Mouse (Mus musculus) cerebellum, adult 2 months (tissue): ENCODE data around the gene Gtdc1. TPM values are rescaled to one million over a fixed set of nuclear protein-coding genes. Genes with fewer than 3 reads are reported as not detected.

Experiments
- DNase-seq, 2 experiments: peaks; one replicate each; pipeline ENCODE4 v3.0.0; 2021
- H3K27ac ChIP-seq: fragments of 200-500 bp; 2 replicates; pipeline ENCODE4 v1.5.1; 2012; ENCODE audit warnings: low read length, control low read depth, inconsistent platforms; ENCODE audit not compliant: insufficient read depth
- H3K27me3 ChIP-seq: fragments of 200-500 bp; 2 replicates; pipeline ENCODE4 v1.6.1; 2012; ENCODE audit warnings: inconsistent platforms, mild to moderate bottlenecking, low read length, moderate library complexity; ENCODE audit not compliant: control insufficient read depth, insufficient read depth
- H3K4me1 ChIP-seq: fragments of 200-500 bp; 2 replicates; pipeline ENCODE4 v1.6.1; 2011; ENCODE audit warnings: low read length; ENCODE audit not compliant: control insufficient read depth, insufficient read depth
- H3K4me3 ChIP-seq: fragments of 200-500 bp; replicated peaks from 2 replicates; pipeline ENCODE3; 2011; ENCODE audit warnings: mild to moderate bottlenecking, low read depth, low read length, control low read depth; ENCODE audit not compliant: insufficient read depth
- CTCF ChIP-seq: fragments of 200-500 bp; IDR thresholded peaks from 2 replicates; pipeline ENCODE4 v1.5.1; 2011; ENCODE audit warnings: low read depth, mild to moderate bottlenecking, control low read depth, low read length, moderate library complexity, borderline replicate concordance; ENCODE audit not compliant: insufficient read depth
- POLR2A ChIP-seq: fragments of 200-500 bp; IDR thresholded peaks from 2 replicates; pipeline ENCODE4 v1.6.1; 2011; ENCODE audit warnings: low read length, control low read depth, borderline replicate concordance; ENCODE audit not compliant: insufficient read depth
- WGBS: fragments of 180-500 bp; shearing (Covaris S2); methylation state at CpG from one replicate; pipeline ENCODE4 v1.1.7; 2018; 5-methylcytosine and 5-hydroxymethylcytosine counted together
- polyA plus RNA-seq: library from polyadenylated mRNA; depleted of rRNA; stranded (reverse); fragments of >200 nt; gene quantifications from 2 replicates; pipeline ENCODE4 v1.2.3, GENCODE M21; 2012; rRNA removed

Gene Gtdc1
- polyA plus RNA-seq: 23.3 and 24.2 TPM in 2 replicates

DNA sequence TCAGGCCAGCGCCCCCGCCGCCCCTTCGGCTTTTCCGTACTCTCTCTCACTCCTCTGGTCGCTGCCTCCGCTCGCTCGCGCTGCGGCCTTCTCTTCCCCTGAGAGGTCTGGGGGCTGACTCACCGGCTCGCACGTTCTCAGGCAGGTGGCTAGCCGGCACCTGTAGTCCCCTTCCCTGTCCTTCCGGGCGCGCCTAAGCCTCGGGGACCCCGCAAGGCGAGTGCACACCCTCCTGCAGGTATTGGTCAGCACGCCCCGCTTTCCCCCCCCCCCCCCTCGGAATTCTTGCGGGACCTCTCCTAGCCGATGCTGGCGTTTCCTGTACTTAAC lies at the start of gene Gtdc1:
Gene Gtdc1 (minus strand): TSS at position 176 of the 330 bp plus-strand sequence.
- DNase-seq: no peak
- H3K27ac ChIP-seq: peak within 1 kb of the TSS; percentile 73
- TF ChIP-seq POLR2A (0 out of 2 replicates have a peak, but pooled peaks have one; percentile 2), CTCF (no peak)
- H3K27me3 ChIP-seq: no peaks in the 10 kb centered on the region
- no peaks in the 10 kb centered on the region for H3K4me1 ChIP-seq
- H3K4me3 ChIP-seq: peak within 1 kb of the TSS; percentile 82
- WGBS: 2% methylated on average over 27 of the region's 27 CpGs

DNA sequence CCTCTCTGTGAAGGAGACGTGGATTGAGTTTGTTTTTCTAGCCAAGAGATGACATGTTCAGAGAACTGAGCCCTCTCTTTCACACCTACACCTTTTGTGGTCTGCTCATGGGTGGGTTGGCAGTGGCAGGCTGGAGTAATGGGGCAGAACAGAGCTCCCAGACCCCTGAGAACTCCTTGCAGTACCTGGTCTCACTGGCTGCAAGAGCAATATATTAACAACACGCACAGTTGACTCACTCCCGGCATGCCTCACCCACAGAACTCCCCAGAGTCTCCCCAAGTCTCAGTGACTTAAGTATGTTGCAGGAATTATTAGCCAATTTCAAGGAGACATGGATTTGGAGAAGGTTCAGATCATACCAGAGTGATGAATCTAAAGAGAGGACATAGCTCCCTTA lies 49.6 kb upstream of the Gtdc1 start:
- WGBS: 94% methylated on average over 3 of the region's 3 CpGs
- no peak overlapping the region for H3K4me3 ChIP-seq
- H3K27me3 ChIP-seq: no peaks in the 10 kb centered on the region
- TF ChIP-seq CTCF (no peak), POLR2A (no peak)
- DNase-seq: no peak
- H3K4me1 ChIP-seq: peaks cover 4% of the 10 kb centered on the region; the same call in 1 of the 2 replicates
- no peak overlapping the region for H3K27ac ChIP-seq

DNA sequence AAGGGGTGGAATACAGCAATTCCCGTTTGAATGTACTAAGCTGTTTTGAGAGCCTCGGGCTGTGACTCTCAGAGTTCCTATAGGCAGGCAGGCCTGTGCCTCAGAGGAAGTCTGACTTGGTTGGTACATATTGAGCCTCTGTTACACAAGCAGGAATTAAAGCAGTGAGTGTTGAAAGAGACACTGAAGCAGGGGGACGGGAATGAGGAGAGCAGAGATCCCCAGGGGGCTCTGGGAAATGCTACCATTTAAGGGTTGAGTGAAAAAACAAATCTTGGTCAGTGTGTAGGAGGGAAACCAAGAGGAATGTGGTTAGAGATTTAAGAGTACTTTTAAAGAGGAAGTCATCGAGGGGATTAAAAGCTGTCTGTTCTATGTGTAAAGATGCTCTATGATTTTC lies 49.0 kb upstream of the Gtdc1 start:
- no peak overlapping the region for H3K4me3 ChIP-seq
- H3K27ac ChIP-seq: no peak overlapping the region
- 75% methylated on average over 4 of the region's 4 CpGs for WGBS
- H3K4me1 ChIP-seq: peaks cover 4% of the 10 kb centered on the region; the same call in 1 of the 2 replicates
- TF ChIP-seq CTCF (no peak), POLR2A (no peak)
- no peaks in the 10 kb centered on the region for H3K27me3 ChIP-seq
- DNase-seq: no peak

DNA sequence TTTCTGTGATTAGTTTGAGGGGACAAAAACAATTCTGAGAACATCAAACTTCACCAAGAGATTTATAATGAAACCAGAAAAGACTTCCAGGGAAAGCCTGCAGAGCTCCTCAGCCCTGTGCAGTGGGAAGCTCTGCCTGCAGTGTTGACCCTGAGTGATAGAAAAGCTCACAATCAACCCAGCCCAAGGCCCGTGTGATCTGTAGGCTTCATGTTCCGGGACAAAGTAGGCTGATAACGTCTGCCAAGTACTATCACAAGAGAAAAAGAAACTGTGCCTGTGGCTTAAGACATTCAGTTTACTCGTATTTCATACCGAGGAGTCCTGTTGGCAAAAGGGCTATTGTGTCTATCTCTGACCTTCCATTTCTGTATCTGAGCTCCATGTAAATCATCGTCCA lies 46.4 kb upstream of the Gtdc1 start:
- TF ChIP-seq POLR2A (no peak), CTCF (no peak)
- 88% methylated on average over 6 of the region's 6 CpGs for WGBS

DNA sequence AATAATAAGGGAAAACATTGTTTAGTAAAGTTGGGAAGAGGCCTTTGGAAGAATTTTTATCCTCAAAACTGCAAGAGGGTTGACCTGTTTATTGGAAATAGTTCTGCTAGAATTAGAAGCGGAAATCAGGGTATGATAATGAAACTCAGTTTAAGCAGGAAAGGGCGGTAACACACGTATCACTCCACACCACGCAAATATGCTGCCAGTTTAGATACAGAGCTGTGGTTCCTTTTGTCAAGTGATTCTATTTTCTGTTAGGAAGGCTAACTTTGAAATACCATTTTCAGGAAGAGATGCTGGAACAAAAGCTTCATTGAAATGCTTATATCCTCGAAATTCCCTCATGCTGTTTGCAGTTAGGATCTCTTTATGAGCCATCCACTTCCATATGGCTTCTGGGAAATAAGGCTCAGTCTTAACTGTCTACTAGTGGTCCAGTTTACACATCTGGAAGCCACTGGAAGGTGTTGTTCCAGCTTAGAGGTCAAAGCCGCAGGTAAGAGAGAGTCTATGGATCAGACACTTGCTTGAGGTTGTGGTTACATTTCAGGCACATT lies 42.7 kb upstream of the Gtdc1 start:
- no peak for TF ChIP-seq POLR2A
- no peak for TF ChIP-seq CTCF
- no peak for DNase-seq
- no peak overlapping the region for H3K27ac ChIP-seq
- H3K27me3 ChIP-seq: no peaks in the 10 kb centered on the region
- H3K4me1 ChIP-seq: no peaks in the 10 kb centered on the region
- H3K4me3 ChIP-seq: no peak overlapping the region
- WGBS: 89% methylated on average over 6 of the region's 6 CpGs

More for the DNA sequence above, 46.4 kb upstream of the Gtdc1 start:
- Histone ChIP-seq H3K27me3 (no peaks in the 10 kb centered on the region), H3K4me3 (no peak overlapping the region), H3K27ac (no peak overlapping the region), H3K4me1 (no peaks in the 10 kb centered on the region)
- DNase-seq: no peak

DNA sequence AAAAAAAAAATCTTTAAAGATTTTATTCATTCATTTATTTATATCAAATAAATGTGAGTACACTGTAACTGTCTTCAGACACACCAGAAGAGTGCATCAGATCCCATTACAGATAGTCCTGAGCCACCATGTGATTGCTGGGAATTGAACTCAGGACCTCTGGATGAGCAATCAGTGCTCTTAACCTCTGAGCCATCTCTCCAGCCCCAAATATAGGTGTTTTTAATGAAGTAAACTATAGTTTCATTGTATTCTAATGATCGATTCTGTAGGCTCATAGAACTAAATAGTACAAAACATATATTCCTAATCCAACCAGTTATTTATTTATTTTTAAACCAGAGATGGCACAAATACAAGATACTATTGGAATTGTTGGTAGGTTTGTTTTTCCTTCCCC lies 42.2 kb upstream of the Gtdc1 start:
- H3K27ac ChIP-seq: no peak overlapping the region
- TF ChIP-seq POLR2A (no peak), CTCF (no peak)
- H3K4me1 ChIP-seq: no peaks in the 10 kb centered on the region
- H3K27me3 ChIP-seq: no peaks in the 10 kb centered on the region
- WGBS: 100% methylated on average over 1 of the region's 1 CpGs
- H3K4me3 ChIP-seq: no peak overlapping the region
- DNase-seq: no peak

DNA sequence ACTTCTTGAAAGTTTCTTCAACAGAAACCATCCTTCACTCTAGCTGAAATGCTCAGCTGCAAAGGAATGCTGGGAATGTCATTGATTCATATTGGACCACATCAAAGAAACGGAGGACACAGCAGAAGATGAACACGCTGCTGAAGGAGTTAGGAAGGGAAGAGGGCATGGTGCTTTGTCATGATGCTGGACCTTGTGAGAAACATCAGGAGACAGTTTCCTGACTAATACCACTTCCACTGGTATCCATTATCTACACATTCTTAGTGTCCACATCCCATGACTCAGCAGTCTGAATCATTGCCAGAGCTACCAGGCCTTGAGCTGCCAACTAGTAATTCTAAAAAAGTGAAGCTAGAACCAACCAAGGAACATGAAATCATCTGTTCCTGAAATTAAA lies 41.8 kb upstream of the Gtdc1 start:
- no peak overlapping the region for H3K4me3 ChIP-seq
- no peaks in the 10 kb centered on the region for H3K4me1 ChIP-seq
- H3K27ac ChIP-seq: no peak overlapping the region
- TF ChIP-seq CTCF (no peak), POLR2A (no peak)
- 92% methylated on average over 2 of the region's 2 CpGs for WGBS
- H3K27me3 ChIP-seq: no peaks in the 10 kb centered on the region
- no peak for DNase-seq

DNA sequence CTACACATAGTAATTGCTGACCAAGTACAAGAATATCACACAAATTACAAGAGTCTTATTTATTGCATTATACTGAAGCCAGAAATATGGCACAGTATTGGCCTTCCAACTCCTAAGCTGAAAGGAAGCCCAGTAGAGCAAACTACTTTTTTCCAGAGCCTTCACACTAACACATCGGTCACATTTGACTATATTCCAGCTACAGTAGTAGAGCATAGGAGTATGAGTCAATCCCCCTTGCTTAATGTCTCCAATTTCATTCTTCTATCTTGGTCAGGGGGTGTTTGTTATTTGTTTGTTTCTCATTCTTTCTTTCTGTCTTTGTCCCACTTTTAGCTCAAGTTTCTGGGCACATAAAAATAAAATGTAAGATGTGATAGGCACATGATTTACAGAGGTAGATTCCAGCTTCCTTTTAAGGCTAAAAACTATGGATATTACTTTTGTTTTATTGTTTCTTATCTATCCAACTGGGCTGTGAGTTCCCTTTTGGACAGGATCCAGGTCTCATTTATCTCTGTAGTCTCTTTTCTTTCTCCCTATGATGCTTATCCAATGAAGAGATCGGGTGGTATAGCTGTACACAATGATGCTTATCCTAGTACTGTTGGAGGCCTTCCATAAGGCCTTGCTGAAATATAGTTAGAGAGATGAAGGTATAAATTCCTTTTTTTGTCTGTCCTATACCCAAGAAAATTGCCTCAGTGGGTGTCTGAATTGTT lies 38.5 kb upstream of the Gtdc1 start:
- no peak overlapping the region for H3K27ac ChIP-seq
- no peaks in the 10 kb centered on the region for H3K4me1 ChIP-seq
- TF ChIP-seq CTCF: no peak
- no peak for TF ChIP-seq POLR2A
- WGBS: 67% methylated on average over 2 of the region's 2 CpGs
- no peak overlapping the region for H3K4me3 ChIP-seq
- no peak for DNase-seq
- H3K27me3 ChIP-seq: no peaks in the 10 kb centered on the region
